Mouse (Mus musculus): Measurements from ENCODE around the gene Scand1.
A peak's percentile ranks its signal among the peaks of the same experiment; 100 is the strongest.

- TF ChIP-seq POLR2A (IDR thresholded peaks at IDR 0.05; ENCODE audit: low read depth, low read length) = no peak
- TF ChIP-seq CTCF (IDR thresholded peaks at IDR 0.05; ENCODE audit: extremely low read depth, insufficient read length, insufficient replicate concordance, low read depth, low read length) = peak; percentile 38; the same call in 1 of the 2 replicates
Observed at GRCm38 (mm10) chr2:156305818-156306217, 6.7 kb downstream of the Scand1 start.

All from small intestine, adult 2 months (tissue).